Mouse (Mus musculus): ENCODE results near the gene Ctnna3.
A peak's percentile ranks its signal among the peaks of the same experiment; 100 is the strongest.

Gene Ctnna3

DNA sequence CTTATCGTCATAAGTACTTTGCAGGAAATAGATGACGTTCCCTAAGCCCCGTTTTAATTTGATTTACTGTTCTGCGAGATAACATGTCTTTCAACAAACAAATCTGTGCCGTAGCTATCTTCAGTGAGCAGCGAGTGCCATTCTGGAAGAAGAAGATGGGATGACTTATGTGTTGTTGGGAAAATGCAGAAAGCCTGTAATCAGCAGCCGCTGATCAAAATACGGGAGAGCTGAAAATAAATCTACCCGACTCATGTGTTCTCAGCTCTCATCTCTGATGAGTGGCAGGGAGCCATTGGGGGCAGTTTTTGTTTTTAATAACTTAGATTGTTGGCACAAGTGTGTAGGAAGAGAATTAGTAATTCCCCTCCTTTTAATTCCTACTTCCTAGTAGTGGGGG is 633.8 kb downstream of the Ctnna3 start:
- DNase-seq (ENCODE audit: low read depth, low spot score) = peak; percentile 34

DNA sequence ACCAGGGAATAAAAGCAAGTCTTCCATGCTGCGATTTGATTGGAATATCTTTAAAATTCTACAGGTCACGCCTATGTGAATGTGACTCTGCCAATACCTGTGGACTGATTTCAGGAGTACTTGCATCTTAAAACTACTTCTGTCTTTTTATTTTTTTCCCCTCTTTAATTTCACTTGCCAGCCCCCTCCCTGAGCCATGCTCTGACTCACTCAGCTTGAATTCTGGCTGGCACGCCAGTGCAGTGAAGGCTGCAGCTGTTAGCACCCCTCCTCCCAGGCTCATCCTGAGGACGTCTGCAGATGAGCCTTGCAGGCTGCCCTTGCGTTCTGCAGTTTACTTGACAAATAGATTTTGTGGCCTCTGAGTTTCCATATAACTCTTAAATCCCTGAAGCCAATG is 646.0 kb downstream of the Ctnna3 start:
- peak; percentile 95 for DNase-seq (ENCODE audit: low read depth, low spot score)

DNA sequence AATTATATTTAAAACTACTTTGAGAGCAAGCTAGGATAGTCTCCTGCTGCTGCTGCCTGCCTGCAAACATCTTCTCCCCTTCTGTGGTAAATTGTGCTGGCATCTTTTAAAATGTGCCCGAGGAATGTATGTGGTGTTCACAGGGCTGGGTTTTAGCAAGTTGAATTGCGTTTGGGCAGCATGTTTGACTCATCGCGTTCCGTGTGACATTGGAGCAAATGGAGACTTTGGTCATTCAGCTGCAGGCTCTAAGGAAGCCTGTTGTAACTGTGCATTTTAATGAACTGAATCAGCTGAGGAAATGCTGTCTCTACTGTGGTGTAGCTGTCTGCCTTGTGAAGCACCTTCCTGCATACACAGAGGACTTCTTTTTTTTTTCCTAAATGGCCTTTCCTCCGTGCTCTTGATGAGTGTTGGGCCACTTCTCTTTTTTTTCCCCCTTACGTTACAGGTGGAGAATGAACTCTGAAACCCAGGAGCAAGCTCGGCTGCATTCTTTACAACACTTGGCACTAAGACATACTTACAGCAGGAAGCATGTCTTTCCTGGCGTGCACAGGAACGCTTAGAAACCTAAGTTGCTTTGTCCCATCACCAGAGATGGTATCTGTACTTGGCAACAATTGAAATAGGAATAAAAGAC is 646.6 kb downstream of the Ctnna3 start:
- DNase-seq (ENCODE audit: low read depth, low spot score) = peak; percentile 68

DNA sequence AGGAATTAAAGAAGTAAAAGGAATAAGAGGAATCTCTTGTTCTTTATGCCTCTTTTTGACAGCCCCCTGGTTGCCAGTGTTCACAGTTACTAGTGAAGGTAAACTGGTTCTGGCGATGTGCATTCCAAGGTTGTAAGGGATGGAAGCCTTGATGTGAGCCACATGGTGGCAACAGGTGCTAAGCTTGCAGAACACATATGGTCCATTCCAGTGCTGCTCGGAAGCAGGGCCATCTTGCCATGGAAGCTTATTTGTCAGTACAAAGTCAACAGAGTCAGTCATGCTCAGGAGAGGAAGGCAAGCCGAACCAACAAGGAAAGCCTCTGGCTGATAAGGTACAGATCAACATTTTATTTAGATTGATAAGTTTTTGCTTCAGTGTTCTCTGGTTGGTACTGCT is 652.4 kb downstream of the Ctnna3 start:
- peak; percentile 61 for DNase-seq (ENCODE audit: low read depth, low spot score)

DNA sequence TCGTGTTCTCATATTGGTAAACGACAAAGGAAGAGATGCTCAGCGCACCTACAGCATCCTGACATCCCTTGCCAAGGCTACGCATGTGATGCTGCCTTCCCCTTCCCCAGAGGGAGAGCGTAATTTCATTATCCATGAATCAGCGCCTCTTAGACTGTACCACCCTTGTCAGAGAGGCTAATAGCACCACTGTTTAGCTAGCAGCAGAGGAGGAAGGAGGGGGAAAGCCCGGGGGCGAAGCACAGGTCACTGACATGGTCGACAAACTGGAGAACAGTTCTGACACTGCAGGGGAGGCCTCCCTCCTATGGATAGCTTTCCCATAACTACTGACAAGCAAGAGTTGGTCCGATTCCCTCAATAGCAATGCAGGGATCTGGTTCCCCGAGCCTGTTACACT is 653.9 kb downstream of the Ctnna3 start:
- peak; percentile 72 for DNase-seq (ENCODE audit: low read depth, low spot score)

DNA sequence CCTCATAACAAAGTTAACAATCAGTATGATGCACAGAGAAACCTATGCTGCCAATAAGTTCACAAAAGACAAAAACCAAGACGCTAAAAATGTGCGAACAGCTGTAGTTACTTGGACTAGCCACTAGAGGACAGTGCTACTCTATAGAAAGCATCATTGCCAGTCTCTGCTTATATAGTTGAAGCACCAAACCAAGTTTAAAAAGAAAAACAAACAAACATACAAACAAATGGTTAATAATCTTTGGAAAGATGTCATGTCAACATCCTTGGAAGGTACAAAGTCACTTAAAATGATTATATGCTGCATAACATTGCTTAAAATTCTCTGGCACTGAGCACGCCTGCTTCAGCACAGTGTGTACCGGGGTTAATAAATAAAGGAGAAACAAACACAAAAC is 654.6 kb downstream of the Ctnna3 start:
- DNase-seq (ENCODE audit: low read depth, low spot score) = peak; percentile 82

DNA sequence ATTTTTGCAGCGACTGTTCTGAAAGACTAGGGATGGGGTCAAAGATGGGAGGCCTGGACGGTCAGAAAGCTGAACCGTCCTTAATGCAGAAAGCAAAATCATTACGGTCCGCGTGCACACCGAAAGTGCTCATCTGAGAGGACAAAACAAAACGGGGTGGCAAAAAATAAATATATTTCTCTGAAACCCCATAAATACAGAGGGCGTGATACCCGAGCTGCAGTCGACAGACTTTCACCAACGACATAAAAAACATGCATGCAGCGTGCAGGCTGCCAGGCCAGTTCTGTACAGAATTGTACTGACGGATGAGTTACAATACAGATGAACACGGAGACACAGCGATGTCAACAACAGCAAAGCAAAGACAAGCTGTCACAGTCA is 656.3 kb downstream of the Ctnna3 start:
- DNase-seq (ENCODE audit: low read depth, low spot score) = no peak

DNA sequence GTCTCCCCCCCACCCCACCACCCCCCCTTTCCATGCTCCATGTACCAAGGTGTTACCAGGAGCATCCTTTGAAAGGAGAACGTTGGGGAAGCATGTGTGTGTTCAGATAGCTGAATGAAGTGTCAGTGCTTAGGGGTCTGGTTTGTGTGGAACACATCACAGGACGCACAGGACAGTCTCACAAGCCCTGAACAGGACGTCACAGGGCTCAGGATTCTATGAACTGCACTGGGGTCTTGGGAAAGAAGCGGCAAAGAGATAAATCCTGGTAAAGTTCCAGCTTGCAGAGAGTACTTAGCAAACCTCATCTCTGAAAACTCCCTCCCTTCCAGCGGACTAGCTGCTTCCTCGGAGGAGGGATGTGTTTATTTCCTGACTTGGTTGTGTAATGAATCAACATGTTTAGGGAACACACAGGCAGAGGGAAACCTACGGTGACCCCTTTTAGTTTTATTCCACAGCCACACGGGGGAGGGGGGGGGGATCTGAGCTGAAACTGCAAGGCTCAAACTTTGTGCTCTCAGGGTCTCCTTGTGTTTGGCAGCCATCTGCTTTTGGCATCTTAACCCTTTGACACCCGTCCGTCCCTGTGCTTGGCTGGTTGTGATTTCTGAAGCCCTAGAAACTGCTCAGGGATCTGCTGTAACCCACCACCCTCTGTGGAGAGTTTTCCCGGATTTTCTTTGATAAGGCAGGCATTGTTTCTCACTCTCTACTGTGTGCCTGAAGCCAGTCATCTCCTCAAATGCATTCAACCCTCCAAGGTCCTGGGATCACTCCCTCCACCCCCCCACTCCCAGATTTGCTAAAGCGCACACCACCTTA is 656.9 kb downstream of the Ctnna3 start:
- peak; percentile 72 for DNase-seq (ENCODE audit: low read depth, low spot score)

DNA sequence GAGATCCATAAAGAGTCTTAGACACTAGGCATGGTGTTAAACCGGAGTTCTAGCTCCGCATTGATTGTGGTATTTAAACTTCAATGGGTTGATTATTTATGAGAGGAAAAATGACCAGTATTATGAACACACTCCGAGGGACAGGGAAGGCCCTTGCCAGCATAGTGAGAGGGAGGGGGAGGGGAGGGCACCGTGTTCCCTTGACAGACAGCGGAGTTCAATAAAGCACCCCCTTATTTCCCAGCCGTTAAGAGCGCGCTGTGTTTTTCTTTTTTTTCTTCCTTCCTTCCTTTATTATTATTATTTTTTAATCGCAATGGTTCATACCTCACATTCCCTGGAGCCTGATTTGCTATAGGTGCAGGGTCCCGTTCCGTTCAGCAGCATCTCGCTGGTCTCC is 657.6 kb downstream of the Ctnna3 start:
- peak; percentile 76 for DNase-seq (ENCODE audit: low read depth, low spot score)

DNA sequence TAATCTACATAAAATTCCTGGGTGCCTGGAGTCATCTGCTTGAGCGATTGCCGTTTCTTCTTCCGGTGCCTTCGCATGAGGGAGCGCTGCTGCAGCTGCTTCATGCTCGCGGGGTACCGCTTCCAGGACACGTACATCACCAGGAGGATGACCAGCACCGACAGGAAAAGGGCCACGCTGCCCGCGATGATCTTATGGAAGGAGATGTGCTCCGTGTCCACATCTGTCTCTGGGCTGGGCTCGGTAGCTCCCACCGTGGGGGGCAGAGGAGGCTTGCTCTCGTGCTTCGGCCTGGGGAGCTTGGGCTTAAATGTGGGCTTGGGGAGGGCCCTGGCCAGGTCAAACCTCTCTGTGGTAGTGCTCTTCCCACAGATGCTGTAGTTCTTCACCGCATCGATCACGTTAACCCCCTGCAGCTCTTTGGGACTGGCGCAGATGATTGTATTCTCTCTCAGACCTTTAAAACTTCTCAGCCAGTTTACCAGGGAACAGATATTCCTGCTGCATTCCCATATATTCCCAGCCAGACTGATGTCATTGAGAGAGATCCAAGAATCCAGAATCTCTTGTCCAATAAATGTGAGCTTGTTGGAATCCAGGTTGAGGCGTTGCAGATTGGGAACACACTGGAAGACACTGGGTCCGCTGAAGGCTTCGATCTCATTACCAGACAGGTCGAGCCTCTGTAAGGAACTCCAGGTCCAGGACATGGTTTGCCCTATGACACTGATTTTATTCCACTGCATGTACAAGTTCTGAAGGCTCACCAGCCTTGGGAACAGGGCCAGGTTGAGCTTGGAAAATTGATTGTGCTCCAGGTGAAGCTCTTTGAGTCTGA is 658.3 kb downstream of the Ctnna3 start:
- peak; percentile 72 for DNase-seq (ENCODE audit: low read depth, low spot score)

DNA sequence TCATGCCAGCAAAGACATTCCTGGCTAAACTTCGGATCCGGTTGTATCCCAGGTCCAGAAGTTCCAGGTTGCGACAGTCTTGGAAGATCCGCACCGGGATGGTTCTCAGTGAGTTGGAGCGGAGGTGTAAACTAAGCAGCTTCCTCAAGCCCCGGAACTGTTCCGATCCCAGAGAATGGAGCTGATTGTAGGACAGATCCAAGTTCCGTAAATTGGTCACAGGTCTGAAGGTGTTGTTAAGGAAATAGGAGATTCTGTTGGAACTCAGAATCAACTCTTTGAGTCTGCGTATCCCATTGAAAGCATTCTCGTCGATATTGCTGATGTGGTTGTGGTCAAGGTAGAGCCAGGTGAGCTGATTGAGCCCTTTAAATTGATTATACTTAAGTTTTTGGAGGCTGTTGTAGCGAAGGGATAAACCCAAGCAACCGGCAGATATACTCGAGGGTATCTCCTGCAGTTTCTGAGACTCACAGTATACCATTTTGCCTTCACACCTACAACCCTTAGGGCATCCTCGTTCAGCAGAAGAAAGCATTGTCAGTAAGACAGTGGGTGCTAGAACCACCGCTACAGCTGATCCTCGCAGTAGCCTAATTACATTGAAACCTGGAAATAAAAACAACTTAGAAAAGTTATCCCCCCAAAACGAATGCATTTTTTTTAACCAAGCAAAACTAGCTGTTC is 659.0 kb downstream of the Ctnna3 start:
- peak; percentile 75 for DNase-seq (ENCODE audit: low read depth, low spot score)

DNA sequence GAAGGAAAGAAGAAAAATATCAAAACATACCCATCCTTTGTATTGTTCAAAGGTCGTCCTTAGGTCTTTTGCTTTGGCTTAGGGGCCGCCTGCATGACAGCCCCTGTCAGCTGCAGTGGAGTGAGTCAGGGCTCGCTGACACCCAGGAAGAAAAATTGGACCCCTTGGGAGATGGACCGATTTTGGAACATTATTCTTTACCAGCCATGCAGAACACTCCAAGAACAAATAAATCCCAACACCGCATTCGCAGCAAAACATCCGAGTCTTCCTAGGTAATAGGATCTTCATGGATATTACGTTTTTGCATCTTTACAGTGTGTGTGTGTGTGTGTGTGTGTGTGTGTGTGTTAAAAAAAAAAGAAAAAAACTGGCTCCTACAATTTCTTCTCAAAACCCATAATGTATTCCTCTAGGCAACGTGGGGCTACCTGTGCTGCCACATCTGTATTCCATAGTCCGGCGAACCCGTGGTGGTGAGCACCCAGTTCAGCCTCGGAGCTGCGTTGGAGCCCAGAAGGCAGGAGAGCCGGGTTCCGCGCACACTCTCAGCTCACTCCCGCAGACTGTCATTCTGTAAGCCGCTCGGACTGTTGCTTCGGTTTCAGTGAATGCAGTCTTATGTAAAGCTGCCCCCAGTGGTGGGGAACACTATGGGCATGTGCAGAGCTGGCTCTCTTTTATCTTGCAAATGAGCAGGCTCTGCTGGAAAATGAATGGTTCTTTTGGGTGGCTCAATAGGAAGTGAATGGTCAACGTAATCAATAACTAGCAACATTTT is 660.0 kb downstream of the Ctnna3 start, which contains the start of gene Lrrtm3:
Lrrtm3 (minus strand) TSS at position 598 of the 781 bp plus-strand sequence.
- peak; percentile 98 for DNase-seq (ENCODE audit: low read depth, low spot score)

DNA sequence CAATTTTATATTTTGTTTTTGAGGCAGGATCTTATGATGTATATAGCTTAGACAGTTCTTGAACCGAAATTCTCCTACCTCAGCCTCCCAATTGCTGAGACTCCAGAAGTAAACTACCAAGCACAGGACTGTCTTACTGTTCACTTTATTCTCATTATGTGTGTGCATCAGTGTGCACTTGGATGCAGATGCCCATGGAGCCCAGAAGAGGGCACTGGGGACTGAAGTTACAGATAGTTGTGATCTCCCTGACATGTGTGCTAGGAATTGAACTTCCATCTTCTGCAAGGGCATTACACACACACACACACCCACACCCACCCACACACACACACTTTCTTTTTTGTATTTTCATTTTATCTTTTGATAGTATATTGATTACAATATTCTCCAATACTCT is 666.6 kb downstream of the Ctnna3 start:
- DNase-seq (ENCODE audit: low read depth, low spot score) = peak; percentile 28

DNA sequence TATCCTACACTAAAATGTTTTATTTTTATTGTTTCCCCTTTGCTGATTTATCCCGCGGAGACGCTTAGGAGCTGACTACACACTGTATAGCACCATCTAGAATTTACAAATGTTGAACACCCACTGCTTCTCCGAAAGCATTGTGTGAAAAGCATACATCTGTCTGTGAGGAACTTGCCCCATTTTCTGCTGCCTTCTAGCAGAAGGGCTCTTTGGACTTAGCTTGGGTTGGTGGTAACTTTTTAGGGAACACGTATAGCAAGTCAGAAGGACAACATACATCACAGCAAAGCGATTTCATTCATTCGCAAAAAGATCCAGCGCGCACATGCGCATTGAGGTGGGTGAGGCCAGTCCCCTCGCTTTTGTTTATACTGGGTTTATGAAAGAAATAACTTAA is 685.3 kb downstream of the Ctnna3 start:
- DNase-seq (ENCODE audit: low read depth, low spot score) = peak; percentile 66

DNA sequence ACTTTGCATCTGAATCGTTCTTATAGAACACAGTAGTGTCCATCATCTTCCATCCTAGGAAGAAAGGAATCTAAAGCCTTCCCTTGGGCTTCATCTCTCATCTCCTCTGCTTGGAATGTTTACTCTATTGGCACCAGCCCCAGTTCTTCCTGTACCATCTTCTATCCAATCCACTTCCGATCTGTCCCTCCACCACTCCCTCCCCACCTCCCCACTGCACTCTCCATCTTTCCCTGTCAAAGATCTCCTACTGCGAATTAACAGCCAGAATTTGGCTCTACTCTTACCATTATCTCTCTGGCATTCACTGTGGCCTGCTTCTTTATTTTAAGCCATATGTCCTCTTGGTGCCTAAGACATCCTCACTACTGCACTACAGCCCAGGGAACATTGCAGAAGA is 688.9 kb downstream of the Ctnna3 start:
- peak; percentile 88 for DNase-seq (ENCODE audit: low read depth, low spot score)

DNA sequence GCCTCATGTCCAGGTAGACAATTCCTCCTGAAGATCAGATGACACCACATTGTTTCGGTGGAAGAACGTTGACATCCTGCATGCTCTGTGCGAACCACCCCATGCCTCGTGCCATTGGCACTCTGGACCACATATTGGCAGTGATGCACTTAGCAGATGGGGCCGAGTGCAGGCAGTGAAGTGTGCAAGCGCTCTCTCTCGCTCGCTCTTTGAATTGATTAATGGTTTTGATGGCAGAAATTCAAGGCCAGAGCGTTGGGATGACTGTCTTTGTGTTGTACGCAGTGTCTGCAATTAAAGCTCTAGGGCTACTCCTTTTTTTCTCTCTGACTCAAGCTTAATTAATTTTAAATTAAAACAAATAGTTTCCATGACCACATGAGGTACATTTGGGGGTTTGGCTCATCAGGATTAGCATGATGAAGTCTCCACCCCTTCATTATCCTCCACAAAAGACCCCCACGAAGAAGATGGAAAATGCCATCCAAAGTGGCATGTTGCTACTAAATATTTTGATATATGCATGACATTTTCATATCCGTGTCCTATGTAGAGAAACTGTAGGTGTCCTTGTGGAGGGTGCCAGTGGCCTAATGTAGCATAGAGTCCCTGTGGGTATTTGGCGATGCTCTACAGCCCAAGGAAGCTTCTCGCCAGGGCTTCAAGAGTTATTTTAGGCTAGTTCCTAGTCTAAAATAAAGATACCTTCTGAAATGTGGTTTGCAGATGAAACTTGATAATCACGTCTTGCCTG is 700.7 kb downstream of the Ctnna3 start:
- DNase-seq (ENCODE audit: low read depth, low spot score) = peak; percentile 93

DNA sequence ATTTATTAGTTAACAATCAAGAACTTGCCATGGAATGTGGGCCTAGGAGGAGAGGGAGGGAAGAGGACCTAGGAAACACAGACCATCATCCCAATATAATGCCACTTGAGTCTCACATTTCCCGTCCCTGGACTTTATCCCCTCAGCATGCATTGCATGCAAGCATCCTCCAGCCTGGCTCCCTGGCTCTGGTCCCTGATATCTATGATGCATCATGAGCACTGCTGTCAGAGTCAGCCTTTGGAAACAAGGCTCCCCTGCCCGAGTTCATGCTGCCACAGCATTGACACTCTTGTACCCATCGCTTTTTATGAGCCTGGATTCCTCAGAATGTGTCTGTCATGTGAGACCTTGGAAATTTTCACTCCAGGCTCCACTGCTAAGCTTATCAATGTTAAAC is 703.6 kb downstream of the Ctnna3 start:
- DNase-seq (ENCODE audit: low read depth, low spot score) = no peak

DNA sequence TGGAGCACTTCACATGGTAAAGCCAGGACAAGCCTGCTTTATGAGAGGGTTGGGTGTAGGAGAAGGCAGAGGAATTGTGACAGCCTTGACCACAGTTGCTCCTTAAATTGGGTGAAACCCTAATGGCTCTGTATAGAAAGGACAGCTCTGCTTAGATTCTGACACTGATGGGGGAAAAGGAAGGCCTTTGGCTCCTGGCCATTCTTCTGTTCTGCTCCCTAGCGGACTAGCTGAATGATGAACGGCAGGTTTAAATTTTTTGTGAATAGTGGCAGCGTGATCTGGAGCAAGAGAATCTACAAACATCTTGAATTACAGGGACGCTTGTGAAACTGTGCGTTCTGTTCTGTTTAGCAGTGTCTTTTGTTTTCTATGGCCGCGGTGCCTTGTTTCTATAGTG is 705.6 kb downstream of the Ctnna3 start:
- DNase-seq (ENCODE audit: low read depth, low spot score) = peak; percentile 19

DNA sequence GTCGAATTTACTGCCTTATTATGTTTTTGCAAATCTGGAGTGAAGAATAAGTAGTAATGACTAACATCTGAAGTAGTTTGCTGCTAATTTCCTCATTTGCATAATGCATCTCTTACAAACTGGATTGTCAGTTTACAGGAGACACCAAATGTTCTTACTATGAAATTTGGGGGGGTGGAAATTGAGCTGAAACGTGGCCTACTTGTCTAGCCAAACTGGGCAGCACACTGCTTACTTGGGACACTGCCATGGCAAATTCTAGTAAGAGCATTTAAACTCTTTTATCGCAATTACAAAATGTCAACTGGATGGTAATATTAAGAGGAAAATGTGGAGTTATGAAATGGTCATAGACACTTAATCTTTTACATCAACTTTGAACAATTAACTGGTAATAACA is 716.6 kb downstream of the Ctnna3 start:
- peak; percentile 27 for DNase-seq (ENCODE audit: low read depth, low spot score)

DNA sequence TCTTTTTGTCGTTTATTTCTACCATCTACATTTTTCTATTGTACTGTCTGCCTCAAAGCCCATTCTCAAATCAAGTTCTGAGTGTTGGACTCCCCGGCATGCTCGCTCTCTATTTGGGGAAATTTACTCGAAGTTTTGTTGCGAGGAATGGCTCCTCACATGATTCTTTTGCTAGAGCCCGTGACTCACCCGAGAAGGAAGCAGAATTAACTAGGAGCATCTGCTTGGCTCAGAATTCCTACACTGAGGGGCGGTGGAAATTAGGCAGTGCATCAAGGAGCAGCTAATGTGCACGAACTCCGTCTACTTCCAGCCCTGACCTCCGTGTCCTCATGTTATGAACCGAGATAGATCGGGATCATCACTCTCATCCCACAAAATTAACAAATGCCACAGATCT is 751.8 kb downstream of the Ctnna3 start:
- peak; percentile 82 for DNase-seq (ENCODE audit: low read depth, low spot score)

Measured in brain, adult 2 months (tissue).